Mouse (Mus musculus): Measurements from ENCODE around the gene Catsper2. TPM values are rescaled to one million over a fixed set of nuclear protein-coding genes. Genes with fewer than 3 reads are reported as not detected.

The Catsper2 gene
- polyA plus RNA-seq, 1 experiment from 2014 or later: 1.5 TPM

DNA sequence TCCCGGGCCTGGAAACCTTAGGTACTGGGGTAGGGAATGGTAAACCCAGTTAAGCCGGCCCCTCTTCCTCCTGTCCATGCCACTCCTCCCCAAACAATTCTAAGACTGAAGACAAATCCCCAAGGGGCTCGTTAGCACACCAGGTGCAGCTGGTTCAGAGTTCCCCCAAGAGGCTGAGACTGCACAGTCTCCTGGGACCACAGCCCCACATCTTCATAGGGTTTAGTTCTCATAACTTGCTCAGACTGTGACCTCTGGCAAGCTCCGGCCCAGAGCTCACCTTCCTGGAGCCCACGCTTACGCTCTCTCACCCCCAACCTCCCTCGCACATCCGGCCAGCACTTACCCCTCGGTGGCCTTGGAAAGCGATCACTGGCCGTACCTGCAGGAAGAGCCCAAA is 28.2 kb upstream of the Catsper2 start:
- Histone ChIP-seq H3K4me2 (ENCODE audit: low read depth, low read length) (peak overlapping the region; percentile 92), H3K27me3 (replicated peaks; ENCODE audit: control insufficient read depth, insufficient read depth, low read length) (no peaks in the 10 kb centered on the region), H3K9ac (ENCODE audit: low read depth, low read length) (peak overlapping the region; percentile 72), H3K4me3 (ENCODE audit: low read length) (peak overlapping the region; percentile 62), H3K27ac (ENCODE audit: low read length) (no peak overlapping the region), H3K9me3 (ENCODE audit: control insufficient read depth, low read length) (no peaks in the 10 kb centered on the region), H3K4me1 (ENCODE audit: control insufficient read depth, insufficient read depth, low read length) (peaks cover 12% of the 10 kb centered on the region), H3K36me3 (ENCODE audit: control insufficient read depth, insufficient read depth, low read length) (peaks cover 10% of the 10 kb centered on the region)
- WGBS: 6% methylated on average over 11 of the region's 11 CpGs
- ATAC-seq: 0 out of 2 replicates have a peak, but pooled peaks have one; percentile 3

GRCm38 (mm10) chr2:121440834-121441605 is 27.4 kb upstream of the Catsper2 start:
- WGBS: 61% methylated on average over 5 of the region's 5 CpGs
- no peak overlapping the region for H3K4me3 ChIP-seq (ENCODE audit: low read length)
- no peak overlapping the region for H3K9ac ChIP-seq (ENCODE audit: low read depth, low read length)
- H3K4me1 ChIP-seq (ENCODE audit: control insufficient read depth, insufficient read depth, low read length): peaks cover 12% of the 10 kb centered on the region
- H3K27ac ChIP-seq (ENCODE audit: low read length): no peak overlapping the region
- no peak for ATAC-seq
- H3K9me3 ChIP-seq (ENCODE audit: control insufficient read depth, low read length): no peaks in the 10 kb centered on the region
- H3K27me3 ChIP-seq (replicated peaks; ENCODE audit: control insufficient read depth, insufficient read depth, low read length): no peaks in the 10 kb centered on the region
- H3K4me2 ChIP-seq (ENCODE audit: low read depth, low read length): no peak overlapping the region
- H3K36me3 ChIP-seq (ENCODE audit: control insufficient read depth, insufficient read depth, low read length): peaks cover 10% of the 10 kb centered on the region

DNA sequence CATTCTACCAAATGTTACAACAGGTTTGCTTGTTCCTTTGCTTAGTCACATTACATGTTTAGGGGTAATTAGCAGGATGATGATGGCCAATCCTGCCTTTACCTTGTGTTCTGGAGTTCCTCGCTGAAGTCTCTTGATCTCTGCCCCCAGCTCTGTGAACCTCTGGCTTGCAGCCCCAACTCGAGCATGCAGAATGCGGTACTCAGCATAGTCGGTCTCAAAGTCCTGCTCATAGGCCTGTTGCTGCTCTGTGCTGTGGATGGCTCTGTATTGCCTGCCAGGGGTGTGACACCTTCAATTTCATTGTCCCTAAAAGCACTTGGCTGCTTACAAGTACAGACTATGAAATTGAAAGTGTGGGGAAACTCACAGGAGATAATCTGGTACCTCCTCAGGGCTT is 26.2 kb upstream of the Catsper2 start:
- Histone ChIP-seq H3K9me3 (ENCODE audit: control insufficient read depth, low read length) (no peaks in the 10 kb centered on the region), H3K4me1 (ENCODE audit: control insufficient read depth, insufficient read depth, low read length) (peaks cover 12% of the 10 kb centered on the region), H3K4me3 (ENCODE audit: low read length) (no peak overlapping the region), H3K27me3 (replicated peaks; ENCODE audit: control insufficient read depth, insufficient read depth, low read length) (no peaks in the 10 kb centered on the region), H3K36me3 (ENCODE audit: control insufficient read depth, insufficient read depth, low read length) (peaks cover 14% of the 10 kb centered on the region), H3K9ac (ENCODE audit: low read depth, low read length) (no peak overlapping the region), H3K27ac (ENCODE audit: low read length) (no peak overlapping the region), H3K4me2 (ENCODE audit: low read depth, low read length) (no peak overlapping the region)
- no peak for ATAC-seq
- WGBS: 73% methylated on average over 4 of the region's 4 CpGs

- no peak overlapping the region for H3K9ac ChIP-seq (ENCODE audit: low read depth, low read length)
- no peak for ATAC-seq
- H3K9me3 ChIP-seq (ENCODE audit: control insufficient read depth, low read length): no peaks in the 10 kb centered on the region
- no peak overlapping the region for H3K27ac ChIP-seq (ENCODE audit: low read length)
- H3K36me3 ChIP-seq (ENCODE audit: control insufficient read depth, insufficient read depth, low read length): peaks cover 36% of the 10 kb centered on the region
- no peak overlapping the region for H3K4me2 ChIP-seq (ENCODE audit: low read depth, low read length)
- H3K27me3 ChIP-seq (replicated peaks; ENCODE audit: control insufficient read depth, insufficient read depth, low read length): no peaks in the 10 kb centered on the region
- no peak overlapping the region for H3K4me3 ChIP-seq (ENCODE audit: low read length)
- WGBS: 100% methylated on average over 1 of the region's 1 CpGs
- no peaks in the 10 kb centered on the region for H3K4me1 ChIP-seq (ENCODE audit: control insufficient read depth, insufficient read depth, low read length)
Observed at GRCm38 (mm10) chr2:121434854-121435253, 21.3 kb upstream of the Catsper2 start.

GRCm38 (mm10) chr2:121425890-121426289 is 12.3 kb upstream of the Catsper2 start:
- no peak overlapping the region for H3K4me3 ChIP-seq (ENCODE audit: low read length)
- H3K9me3 ChIP-seq (ENCODE audit: control insufficient read depth, low read length): no peaks in the 10 kb centered on the region
- no peak overlapping the region for H3K9ac ChIP-seq (ENCODE audit: low read depth, low read length)
- no peaks in the 10 kb centered on the region for H3K27me3 ChIP-seq (replicated peaks; ENCODE audit: control insufficient read depth, insufficient read depth, low read length)
- ATAC-seq: no peak
- no peak overlapping the region for H3K4me2 ChIP-seq (ENCODE audit: low read depth, low read length)
- H3K36me3 ChIP-seq (ENCODE audit: control insufficient read depth, insufficient read depth, low read length): peaks cover 16% of the 10 kb centered on the region
- no peaks in the 10 kb centered on the region for H3K4me1 ChIP-seq (ENCODE audit: control insufficient read depth, insufficient read depth, low read length)
- WGBS: 89% methylated on average over 2 of the region's 2 CpGs
- H3K27ac ChIP-seq (ENCODE audit: low read length): no peak overlapping the region

GRCm38 (mm10) chr2:121423166-121423565 is 9.6 kb upstream of the Catsper2 start:
- 94% methylated on average over 2 of the region's 2 CpGs for WGBS
- Histone ChIP-seq H3K4me1 (ENCODE audit: control insufficient read depth, insufficient read depth, low read length) (peaks cover 8% of the 10 kb centered on the region; the same call in 1 of the 2 replicates), H3K4me3 (ENCODE audit: low read length) (no peak overlapping the region), H3K4me2 (ENCODE audit: low read depth, low read length) (no peak overlapping the region), H3K27ac (ENCODE audit: low read length) (no peak overlapping the region), H3K27me3 (replicated peaks; ENCODE audit: control insufficient read depth, insufficient read depth, low read length) (no peaks in the 10 kb centered on the region), H3K36me3 (ENCODE audit: control insufficient read depth, insufficient read depth, low read length) (peaks cover 9% of the 10 kb centered on the region), H3K9ac (ENCODE audit: low read depth, low read length) (no peak overlapping the region), H3K9me3 (ENCODE audit: control insufficient read depth, low read length) (no peaks in the 10 kb centered on the region)
- ATAC-seq: no peak

GRCm38 (mm10) chr2:121418476-121418875 is 4.9 kb upstream of the Catsper2 start:
- Histone ChIP-seq H3K36me3 (ENCODE audit: control insufficient read depth, insufficient read depth, low read length) (no peaks in the 10 kb centered on the region; the same call in 1 of the 2 replicates), H3K4me3 (ENCODE audit: low read length) (no peak overlapping the region), H3K27ac (ENCODE audit: low read length) (no peak overlapping the region), H3K27me3 (replicated peaks; ENCODE audit: control insufficient read depth, insufficient read depth, low read length) (no peaks in the 10 kb centered on the region), H3K9ac (ENCODE audit: low read depth, low read length) (no peak overlapping the region), H3K4me1 (ENCODE audit: control insufficient read depth, insufficient read depth, low read length) (peaks cover 18% of the 10 kb centered on the region), H3K9me3 (ENCODE audit: control insufficient read depth, low read length) (no peaks in the 10 kb centered on the region), H3K4me2 (ENCODE audit: low read depth, low read length) (no peak overlapping the region)
- WGBS: 78% methylated on average over 3 of the region's 3 CpGs
- ATAC-seq: no peak

DNA sequence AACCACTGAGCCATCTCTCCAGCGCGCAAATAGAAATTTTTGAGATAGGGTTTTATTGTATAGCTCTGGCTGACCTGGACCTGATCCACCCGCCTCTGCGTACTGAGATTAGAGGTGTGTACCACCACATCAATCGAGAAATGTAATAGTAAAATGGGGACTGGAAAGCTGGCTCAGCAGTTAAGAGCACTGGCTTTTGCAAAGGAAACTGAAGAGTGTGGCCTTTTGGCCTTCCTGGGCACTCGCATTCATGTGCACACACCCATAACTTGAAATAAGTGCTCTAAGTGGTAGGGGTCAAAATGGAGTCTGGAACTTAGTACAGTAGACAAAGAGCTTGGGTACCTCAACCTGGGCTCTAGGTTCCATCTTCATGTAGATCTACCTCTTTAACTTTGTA is 2.8 kb upstream of the Catsper2 start:
- Histone ChIP-seq H3K27ac (ENCODE audit: low read length) (no peak overlapping the region), H3K9ac (ENCODE audit: low read depth, low read length) (0 out of 2 replicates have a peak overlapping the region, but pooled peaks have one; percentile 3), H3K9me3 (ENCODE audit: control insufficient read depth, low read length) (no peaks in the 10 kb centered on the region), H3K4me3 (ENCODE audit: low read length) (peak overlapping the region; percentile 8; the same call in 1 of the 2 replicates), H3K36me3 (ENCODE audit: control insufficient read depth, insufficient read depth, low read length) (no peaks in the 10 kb centered on the region), H3K27me3 (replicated peaks; ENCODE audit: control insufficient read depth, insufficient read depth, low read length) (no peaks in the 10 kb centered on the region), H3K4me2 (ENCODE audit: low read depth, low read length) (peak overlapping the region; percentile 26; the same call in 1 of the 2 replicates), H3K4me1 (ENCODE audit: control insufficient read depth, insufficient read depth, low read length) (peaks cover 22% of the 10 kb centered on the region)
- WGBS: 76% methylated on average over 6 of the region's 6 CpGs
- no peak for ATAC-seq

DNA sequence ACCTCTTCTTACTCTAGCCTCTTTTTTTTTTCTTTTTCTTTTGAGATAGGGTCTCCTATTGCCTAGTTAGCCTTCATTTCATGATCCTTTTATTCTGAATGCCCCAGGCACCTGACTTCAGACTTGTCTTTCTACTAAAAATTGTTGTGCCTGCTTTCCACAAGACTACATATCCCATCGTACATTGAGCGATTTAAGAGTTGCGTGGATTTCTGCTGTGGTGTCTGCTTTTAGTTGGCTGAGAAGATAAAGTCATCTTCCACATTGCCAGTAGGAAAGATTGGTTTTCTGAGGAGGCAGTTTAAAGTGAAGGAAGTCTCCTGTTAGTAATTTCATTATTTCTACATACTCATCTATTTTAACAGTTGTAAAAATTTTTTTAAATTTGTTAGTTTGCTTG is 2.0 kb upstream of the Catsper2 start:
- Histone ChIP-seq H3K9ac (ENCODE audit: low read depth, low read length) (no peak overlapping the region), H3K27me3 (replicated peaks; ENCODE audit: control insufficient read depth, insufficient read depth, low read length) (no peaks in the 10 kb centered on the region), H3K4me1 (ENCODE audit: control insufficient read depth, insufficient read depth, low read length) (peaks cover 22% of the 10 kb centered on the region), H3K27ac (ENCODE audit: low read length) (no peak overlapping the region), H3K4me2 (ENCODE audit: low read depth, low read length) (peak overlapping the region; percentile 67), H3K4me3 (ENCODE audit: low read length) (peak overlapping the region; percentile 99), H3K36me3 (ENCODE audit: control insufficient read depth, insufficient read depth, low read length) (no peaks in the 10 kb centered on the region), H3K9me3 (ENCODE audit: control insufficient read depth, low read length) (no peaks in the 10 kb centered on the region)
- WGBS: 77% methylated on average over 3 of the region's 3 CpGs
- no peak for ATAC-seq
